Mouse (Mus musculus): Measurements from ENCODE around the gene Trim46. TPM values are rescaled to one million over a fixed set of nuclear protein-coding genes. Genes with fewer than 3 reads are reported as not detected.

Trim46 gene
- 11.9 and 13.5 TPM in 2 replicates for polyA plus RNA-seq (2014; fragmentation: Nextera tagmentation; extraction: Ambion mirVana)

GRCm38 (mm10) chr3:89246261-89247100 lies at the start of gene Trim46:
Gene Trim46 (minus strand): TSS chr3:89246309.
- ATAC-seq (replicated peaks; ENCODE audit: low FRiP score), result peak; percentile 63
- peak; percentile 94 for DNase-seq (ENCODE audit: low spot score)
- no peaks in the 10 kb centered on the region for H3K27me3 ChIP-seq (ENCODE audit: control insufficient read depth, insufficient read depth, low read length)
- peak within 1 kb of the TSS; percentile 78 for H3K4me3 ChIP-seq (ENCODE audit: low read depth, low read length)
- no peaks in the 10 kb centered on the region; the same call in 1 of the 2 replicates for H3K36me3 ChIP-seq (ENCODE audit: control insufficient read depth, insufficient read depth, low read length)
- H3K4me1 ChIP-seq (replicated peaks; ENCODE audit: control insufficient read depth, insufficient read depth, low read length), result peaks cover 27% of the 10 kb centered on the region
- H3K4me2 ChIP-seq (ENCODE audit: low read depth, low read length, severe bottlenecking), result peak within 1 kb of the TSS; percentile 79
- peak within 1 kb of the TSS; percentile 74 for H3K27ac ChIP-seq (ENCODE audit: low read depth, low read length)
- no peaks in the 10 kb centered on the region for H3K9me3 ChIP-seq (ENCODE audit: control insufficient read depth, low read length)
- H3K9ac ChIP-seq (ENCODE audit: low read length), result peak within 1 kb of the TSS; percentile 84
- WGBS, result 1% methylated on average over 42 of the region's 42 CpGs

- H3K9me3 ChIP-seq (ENCODE audit: control insufficient read depth, low read length), result no peaks in the 10 kb centered on the region
- H3K4me3 ChIP-seq (ENCODE audit: low read depth, low read length), result no peak overlapping the region
- ATAC-seq (replicated peaks; ENCODE audit: low FRiP score) (no peak), DNase-seq (ENCODE audit: low spot score) (no peak)
- H3K4me2 ChIP-seq (ENCODE audit: low read depth, low read length, severe bottlenecking), result no peak overlapping the region
- H3K27me3 ChIP-seq (ENCODE audit: control insufficient read depth, insufficient read depth, low read length), result peaks cover 2% of the 10 kb centered on the region; the same call in 1 of the 2 replicates
- H3K27ac ChIP-seq (ENCODE audit: low read depth, low read length), result no peak overlapping the region
- 84% methylated on average over 8 of the region's 8 CpGs for WGBS
- H3K4me1 ChIP-seq (replicated peaks; ENCODE audit: control insufficient read depth, insufficient read depth, low read length), result no peaks in the 10 kb centered on the region
- H3K9ac ChIP-seq (ENCODE audit: low read length), result no peak overlapping the region
- H3K36me3 ChIP-seq (ENCODE audit: control insufficient read depth, insufficient read depth, low read length), result no peaks in the 10 kb centered on the region
Observed at GRCm38 (mm10) chr3:89295685-89296230, 49.6 kb upstream of the Trim46 start.

- Histone ChIP-seq H3K27ac (ENCODE audit: low read depth, low read length) (no peak overlapping the region), H3K9me3 (ENCODE audit: control insufficient read depth, low read length) (no peaks in the 10 kb centered on the region), H3K4me2 (ENCODE audit: low read depth, low read length, severe bottlenecking) (no peak overlapping the region), H3K9ac (ENCODE audit: low read length) (no peak overlapping the region), H3K4me3 (ENCODE audit: low read depth, low read length) (no peak overlapping the region), H3K36me3 (ENCODE audit: control insufficient read depth, insufficient read depth, low read length) (no peaks in the 10 kb centered on the region), H3K4me1 (replicated peaks; ENCODE audit: control insufficient read depth, insufficient read depth, low read length) (no peaks in the 10 kb centered on the region), H3K27me3 (ENCODE audit: control insufficient read depth, insufficient read depth, low read length) (no peaks in the 10 kb centered on the region)
- WGBS, result 79% methylated on average over 5 of the region's 5 CpGs
- DNase-seq (ENCODE audit: low spot score) (no peak), ATAC-seq (replicated peaks; ENCODE audit: low FRiP score) (no peak)
Observed at GRCm38 (mm10) chr3:89294195-89294594, 48.1 kb upstream of the Trim46 start.

GRCm38 (mm10) chr3:89293247-89293918 lies 47.3 kb upstream of the Trim46 start:
- DNase-seq (ENCODE audit: low spot score) (no peak), ATAC-seq (replicated peaks; ENCODE audit: low FRiP score) (no peak)
- no peak overlapping the region for H3K4me2 ChIP-seq (ENCODE audit: low read depth, low read length, severe bottlenecking)
- H3K36me3 ChIP-seq (ENCODE audit: control insufficient read depth, insufficient read depth, low read length), result no peaks in the 10 kb centered on the region
- H3K9me3 ChIP-seq (ENCODE audit: control insufficient read depth, low read length), result no peaks in the 10 kb centered on the region
- H3K4me1 ChIP-seq (replicated peaks; ENCODE audit: control insufficient read depth, insufficient read depth, low read length), result no peaks in the 10 kb centered on the region
- 94% methylated on average over 11 of the region's 11 CpGs for WGBS
- H3K9ac ChIP-seq (ENCODE audit: low read length), result no peak overlapping the region
- no peaks in the 10 kb centered on the region for H3K27me3 ChIP-seq (ENCODE audit: control insufficient read depth, insufficient read depth, low read length)
- no peak overlapping the region for H3K4me3 ChIP-seq (ENCODE audit: low read depth, low read length)
- no peak overlapping the region for H3K27ac ChIP-seq (ENCODE audit: low read depth, low read length)

GRCm38 (mm10) chr3:89292303-89292702 lies 46.2 kb upstream of the Trim46 start:
- H3K27me3 ChIP-seq (ENCODE audit: control insufficient read depth, insufficient read depth, low read length), result no peaks in the 10 kb centered on the region
- H3K36me3 ChIP-seq (ENCODE audit: control insufficient read depth, insufficient read depth, low read length), result no peaks in the 10 kb centered on the region
- ATAC-seq (replicated peaks; ENCODE audit: low FRiP score), result no peak
- no peak overlapping the region for H3K4me3 ChIP-seq (ENCODE audit: low read depth, low read length)
- no peak for DNase-seq (ENCODE audit: low spot score)
- no peak overlapping the region for H3K9ac ChIP-seq (ENCODE audit: low read length)
- H3K9me3 ChIP-seq (ENCODE audit: control insufficient read depth, low read length), result no peaks in the 10 kb centered on the region
- whole genome bisulfite sequencing, result 69% methylated on average over 5 of the region's 5 CpGs
- H3K4me1 ChIP-seq (replicated peaks; ENCODE audit: control insufficient read depth, insufficient read depth, low read length), result no peaks in the 10 kb centered on the region
- no peak overlapping the region for H3K27ac ChIP-seq (ENCODE audit: low read depth, low read length)
- H3K4me2 ChIP-seq (ENCODE audit: low read depth, low read length, severe bottlenecking), result no peak overlapping the region

- DNase-seq (ENCODE audit: low spot score) (no peak), ATAC-seq (replicated peaks; ENCODE audit: low FRiP score) (no peak)
- H3K4me1 ChIP-seq (replicated peaks; ENCODE audit: control insufficient read depth, insufficient read depth, low read length), result no peaks in the 10 kb centered on the region
- 82% methylated on average over 10 of the region's 10 CpGs for WGBS
- no peaks in the 10 kb centered on the region for H3K36me3 ChIP-seq (ENCODE audit: control insufficient read depth, insufficient read depth, low read length)
- H3K9me3 ChIP-seq (ENCODE audit: control insufficient read depth, low read length), result no peaks in the 10 kb centered on the region
- no peak overlapping the region for H3K4me3 ChIP-seq (ENCODE audit: low read depth, low read length)
- no peak overlapping the region for H3K4me2 ChIP-seq (ENCODE audit: low read depth, low read length, severe bottlenecking)
- H3K9ac ChIP-seq (ENCODE audit: low read length), result no peak overlapping the region
- H3K27ac ChIP-seq (ENCODE audit: low read depth, low read length), result no peak overlapping the region
- no peaks in the 10 kb centered on the region for H3K27me3 ChIP-seq (ENCODE audit: control insufficient read depth, insufficient read depth, low read length)
Observed at GRCm38 (mm10) chr3:89291874-89292273, 45.8 kb upstream of the Trim46 start.

- Histone ChIP-seq H3K4me3 (ENCODE audit: low read depth, low read length) (no peak overlapping the region), H3K27ac (ENCODE audit: low read depth, low read length) (no peak overlapping the region)
- WGBS, result 63% methylated on average over 7 of the region's 7 CpGs
Observed at GRCm38 (mm10) chr3:89288503-89288928, 42.4 kb upstream of the Trim46 start.

GRCm38 (mm10) chr3:89287286-89287685 lies 41.2 kb upstream of the Trim46 start:
- DNase-seq (ENCODE audit: low spot score), result no peak
- Histone ChIP-seq H3K4me3 (ENCODE audit: low read depth, low read length) (no peak overlapping the region), H3K27me3 (ENCODE audit: control insufficient read depth, insufficient read depth, low read length) (no peaks in the 10 kb centered on the region), H3K4me1 (replicated peaks; ENCODE audit: control insufficient read depth, insufficient read depth, low read length) (no peaks in the 10 kb centered on the region), H3K9me3 (ENCODE audit: control insufficient read depth, low read length) (no peaks in the 10 kb centered on the region), H3K36me3 (ENCODE audit: control insufficient read depth, insufficient read depth, low read length) (no peaks in the 10 kb centered on the region), H3K27ac (ENCODE audit: low read depth, low read length) (no peak overlapping the region), H3K4me2 (ENCODE audit: low read depth, low read length, severe bottlenecking) (no peak overlapping the region), H3K9ac (ENCODE audit: low read length) (no peak overlapping the region)
- WGBS, result 59% methylated on average over 5 of the region's 5 CpGs
- ATAC-seq (replicated peaks; ENCODE audit: low FRiP score), result no peak

More at GRCm38 (mm10) chr3:89288503-89288928, 42.4 kb upstream of the Trim46 start:
- ATAC-seq (replicated peaks; ENCODE audit: low FRiP score) (no peak), DNase-seq (ENCODE audit: low spot score) (no peak)
- H3K27me3 ChIP-seq (ENCODE audit: control insufficient read depth, insufficient read depth, low read length), result no peaks in the 10 kb centered on the region
- H3K9me3 ChIP-seq (ENCODE audit: control insufficient read depth, low read length), result no peaks in the 10 kb centered on the region
- H3K9ac ChIP-seq (ENCODE audit: low read length), result no peak overlapping the region
- H3K4me1 ChIP-seq (replicated peaks; ENCODE audit: control insufficient read depth, insufficient read depth, low read length), result no peaks in the 10 kb centered on the region
- no peaks in the 10 kb centered on the region for H3K36me3 ChIP-seq (ENCODE audit: control insufficient read depth, insufficient read depth, low read length)
- no peak overlapping the region for H3K4me2 ChIP-seq (ENCODE audit: low read depth, low read length, severe bottlenecking)

Data from forebrain, embryonic 11.5 days (tissue).